Mouse (Mus musculus) adrenal gland, adult 18-20 months (tissue): Measurements from ENCODE around the gene Krtap28-13. TPM values are rescaled to one million over a fixed set of nuclear protein-coding genes. Genes with fewer than 3 reads are reported as not detected.

ENCODE experiments used
- DNase-seq, 2 experiments: peaks; one replicate each; pipeline ENCODE4 v3.0.0; 2021 to 2022; ENCODE audit warnings: low spot score in 2 of 2
- long read RNA-seq, 2 experiments: library from polyadenylated mRNA; stranded (forward); transcript quantifications; one replicate each; pipeline ENCODE4 v2.0.0; 2021
- total RNA-seq, 2 experiments: library from RNA; stranded (reverse); gene quantifications; 1 replicate in 1 of 2; 2 replicates in 1 of 2; pipeline ENCODE4 v1.2.3; 2021

Gene Krtap28-13
- not detected for total RNA-seq
- long read RNA-seq, experiment 1: 0 reads
- long read RNA-seq, experiment 2: 0 reads

- no peak for DNase-seq
These were observed at the start of gene Krtap28-13 for GRCm38 (mm10) chr1:83060643-83061042. Krtap28-13 (plus strand) TSS chr1:83060930.

- no peak for DNase-seq
These were observed 46.3 kb upstream of the Krtap28-13 start for GRCm38 (mm10) chr1:83014477-83014876.

- no peak for DNase-seq
These were observed 45.3 kb upstream of the Krtap28-13 start for GRCm38 (mm10) chr1:83015329-83015879.

- DNase-seq: no peak
These were observed 44.2 kb upstream of the Krtap28-13 start for GRCm38 (mm10) chr1:83016556-83016955.

- DNase-seq: no peak
These were observed 28.8 kb upstream of the Krtap28-13 start for GRCm38 (mm10) chr1:83031950-83032349.

- no peak for DNase-seq
These were observed 28.2 kb upstream of the Krtap28-13 start for GRCm38 (mm10) chr1:83032508-83032907.

- DNase-seq: no peak
These were observed 26.2 kb upstream of the Krtap28-13 start for GRCm38 (mm10) chr1:83034509-83034908.

GRCm38 (mm10) chr1:83036892-83037667 is 23.6 kb upstream of the Krtap28-13 start:
- DNase-seq: no peak

GRCm38 (mm10) chr1:83038109-83038672 is 22.5 kb upstream of the Krtap28-13 start, which contains the start of gene Slc19a3:
Slc19a3 (minus strand) TSS chr1:83038448.
- peak in 1 of 2 experiments; percentile 8 for DNase-seq

- DNase-seq: no peak
These were observed 21.6 kb upstream of the Krtap28-13 start for GRCm38 (mm10) chr1:83039080-83039479.

- DNase-seq: no peak
These were observed 18.4 kb upstream of the Krtap28-13 start, which contains the start of gene Krtap28-10 for GRCm38 (mm10) chr1:83042380-83042779. Krtap28-10 (minus strand) TSS chr1:83042480.

GRCm38 (mm10) chr1:83044882-83045427 is 15.8 kb upstream of the Krtap28-13 start, which contains the start of gene Gm47969:
Gm47969 (plus strand) TSS chr1:83044932.
- DNase-seq: no peak

- no peak for DNase-seq
These were observed 2.2 kb upstream of the Krtap28-13 start for GRCm38 (mm10) chr1:83058481-83058880.

- DNase-seq: no peak
These were observed 1.5 kb upstream of the Krtap28-13 start, which contains the start of gene A030005K14Rik for GRCm38 (mm10) chr1:83059278-83059677. A030005K14Rik (minus strand) TSS chr1:83059378.

GRCm38 (mm10) chr1:83064851-83065250 is 4.1 kb downstream of the Krtap28-13 start:
- no peak for DNase-seq

GRCm38 (mm10) chr1:83066577-83066976 is 5.8 kb downstream of the Krtap28-13 start:
- no peak for DNase-seq

- no peak for DNase-seq
These were observed 6.5 kb downstream of the Krtap28-13 start for GRCm38 (mm10) chr1:83067205-83067604.

- no peak for DNase-seq
These were observed 14.9 kb downstream of the Krtap28-13 start for GRCm38 (mm10) chr1:83075526-83076189.

GRCm38 (mm10) chr1:83076190-83076917 is 15.6 kb downstream of the Krtap28-13 start:
- no peak for DNase-seq

GRCm38 (mm10) chr1:83077016-83077415 is 16.3 kb downstream of the Krtap28-13 start:
- DNase-seq: no peak
